10 mouse cellular contexts compared by ENCODE assay signal in the genomic region with DNA sequence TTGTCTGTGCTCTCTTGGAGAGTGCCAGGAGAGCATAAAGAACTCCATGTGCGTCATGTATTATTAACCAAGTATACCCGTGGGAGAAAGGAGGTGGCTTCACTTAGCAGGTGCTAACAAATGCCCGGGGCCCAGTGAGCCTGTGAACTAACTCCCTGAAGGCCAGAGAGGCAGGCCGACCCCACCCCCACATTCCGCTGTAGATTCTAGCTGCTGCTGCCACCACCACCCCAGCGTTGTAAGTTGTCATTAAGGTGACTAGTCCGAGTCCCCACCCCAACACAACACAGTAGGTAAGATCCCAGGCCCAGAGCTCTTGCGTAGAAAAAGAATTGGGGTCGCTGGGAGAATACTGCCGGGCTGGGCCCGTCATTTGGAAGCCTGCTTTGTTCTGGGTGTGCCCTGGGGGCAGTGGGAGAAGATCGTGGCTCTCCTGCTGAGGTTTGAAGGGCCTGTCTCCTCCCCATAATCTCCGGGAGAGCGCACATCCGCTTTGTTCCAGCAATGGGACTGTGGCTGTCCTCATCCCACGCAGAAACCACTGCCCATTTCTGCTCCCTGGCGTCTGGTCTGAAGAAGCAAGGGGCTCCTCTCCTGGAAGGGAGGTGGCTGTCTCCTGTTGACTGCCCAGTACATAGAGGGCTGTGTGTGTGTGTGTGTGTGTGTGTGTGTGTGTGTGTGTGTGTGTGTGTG. TPM values are rescaled to one million over a fixed set of nuclear protein-coding genes. Genes with fewer than 3 reads are reported as not detected.
DNase-seq lines count a peak whose midpoint lies in the region; ATAC-seq and TF ChIP-seq lines count a peak whose summit lies in the region.
"Had no signal": no experiment of that assay in that cellular context is flagged by ENCODE, and none has a peak within 500 bp of the region (broad histone marks: within the 10 kb centered on the region; RNA-seq: fewer than 3 reads in every experiment).

No protein-coding gene starts in this region.

- ATAC-seq in embryonic facial prominence, embryonic 11.5 days (replicated peaks; ENCODE audit: insufficient number of reproducible peaks, low FRiP score, low TSS enrichment, low read depth), result 0 out of 2 replicates have a peak, but pooled peaks have one; percentile 4
- ATAC-seq in intestine, postnatal 0 days, result no peak

- no peak overlapping the region for H3K4me3 ChIP-seq in heart, adult 2 months
- peak overlapping the region; percentile 25; the same call in 1 of the 2 replicates for H3K4me3 ChIP-seq in embryonic facial prominence, embryonic 11.5 days (ENCODE audit: low read depth, low read length)
- peak overlapping the region; percentile 32; the same call in 1 of the 2 replicates for H3K4me3 ChIP-seq in intestine, postnatal 0 days (ENCODE audit: low read depth, low read length)

- intact Hi-C loops in heart, adult 2 months (cut with DNase I), result loop anchor here (5.0 kb wide), 1 partner anchor 48 kb away; no protein-coding TSS in a partner anchor
- intact Hi-C loops in heart, postnatal 14 days (cut with DNase I), result loop anchor here (5.0 kb wide), 1 partner anchor 93 kb away; no protein-coding TSS in a partner anchor

- no peak overlapping the region; the same call in 1 of the 2 replicates for H3K27ac ChIP-seq in heart, adult 2 months
- H3K27ac ChIP-seq in embryonic facial prominence, embryonic 11.5 days (replicated peaks; ENCODE audit: low read depth, low read length), result 0 out of 2 replicates have a peak overlapping the region, but pooled peaks have one; percentile 4
- H3K27ac ChIP-seq in intestine, postnatal 0 days (ENCODE audit: low read depth, low read length), result no peak overlapping the region

- no peaks in the 10 kb centered on the region for H3K36me3 ChIP-seq in heart, adult 2 months (ENCODE audit: control insufficient read depth, insufficient read depth, low read length)
- H3K36me3 ChIP-seq in embryonic facial prominence, embryonic 11.5 days (replicated peaks; ENCODE audit: control insufficient read depth, insufficient read depth, low read depth, low read length), result no peaks in the 10 kb centered on the region
- H3K36me3 ChIP-seq in intestine, postnatal 0 days (ENCODE audit: control insufficient read depth, insufficient read depth), result no peaks in the 10 kb centered on the region

- H3K27me3 ChIP-seq in heart, adult 2 months (ENCODE audit: control insufficient read depth, insufficient read depth, low read length), result peaks cover 13% of the 10 kb centered on the region
- peaks cover 80% of the 10 kb centered on the region for H3K27me3 ChIP-seq in embryonic facial prominence, embryonic 11.5 days (ENCODE audit: control insufficient read depth, insufficient read depth, low read length)
- H3K27me3 ChIP-seq in intestine, postnatal 0 days (replicated peaks; ENCODE audit: control insufficient read depth, insufficient read depth, low read length), result peaks cover 97% of the 10 kb centered on the region

- no peak for TF ChIP-seq POLR2A in heart, adult 2 months (IDR thresholded peaks at IDR 0.05; ENCODE audit: insufficient read depth, low read depth, low read length)

- H3K4me1 ChIP-seq in heart, adult 2 months (ENCODE audit: control insufficient read depth, insufficient read depth, low read length), result no peaks in the 10 kb centered on the region
- H3K4me1 ChIP-seq in embryonic facial prominence, embryonic 11.5 days (ENCODE audit: control insufficient read depth, insufficient read depth, low read length), result peaks cover 15% of the 10 kb centered on the region
- no peaks in the 10 kb centered on the region for H3K4me1 ChIP-seq in intestine, postnatal 0 days (replicated peaks; ENCODE audit: control insufficient read depth, insufficient read depth, low read length)

- H3K9me3 ChIP-seq in embryonic facial prominence, embryonic 11.5 days (replicated peaks; ENCODE audit: control insufficient read depth, low read length), result no peaks in the 10 kb centered on the region
- no peaks in the 10 kb centered on the region for H3K9me3 ChIP-seq in intestine, postnatal 0 days (ENCODE audit: control insufficient read depth)

- no peak for DNase-seq in heart, adult 2 months
- no peak for DNase-seq in heart, postnatal 14 days
- peak; percentile 65 for DNase-seq in 3T3-L1 (ENCODE audit: low read depth, low spot score)
- DNase-seq in embryonic facial prominence, embryonic 11.5 days (ENCODE audit: low spot score), result peak; percentile 24
- DNase-seq in thymus, postnatal 25 days, result no peak
- no peak for DNase-seq in urinary bladder, postnatal 25 days (ENCODE audit: low spot score)
- no peak for DNase-seq in lung, postnatal 25 days (ENCODE audit: low spot score)

- TF ChIP-seq EP300 in heart, adult 2 months (IDR thresholded peaks at IDR 0.05; ENCODE audit: insufficient read depth, low read depth, low read length), result no peak

- H3K79me2 ChIP-seq in heart, adult 2 months (replicated peaks; ENCODE audit: control insufficient read depth, insufficient read depth, low read length), result no peaks in the 10 kb centered on the region

- H3K9ac ChIP-seq in heart, adult 2 months (ENCODE audit: low read depth, low read length), result peak overlapping the region; percentile 44; the same call in 1 of the 2 replicates
- 0 out of 2 replicates have a peak overlapping the region, but pooled peaks have one; percentile 6 for H3K9ac ChIP-seq in embryonic facial prominence, embryonic 11.5 days (replicated peaks; ENCODE audit: low read length)
- no peak overlapping the region for H3K9ac ChIP-seq in intestine, postnatal 0 days (ENCODE audit: low read depth, low read length)

- no peak for TF ChIP-seq CTCF in heart, adult 2 months (IDR thresholded peaks at IDR 0.05)
- TF ChIP-seq CTCF in intestine, postnatal 0 days (IDR thresholded peaks at IDR 0.05; ENCODE audit: low read depth), result no peak

- peak overlapping the region; percentile 47 for H3K4me2 ChIP-seq in embryonic facial prominence, embryonic 11.5 days (ENCODE audit: low read depth, low read length)
- H3K4me2 ChIP-seq in intestine, postnatal 0 days (replicated peaks; ENCODE audit: low read depth), result peak overlapping the region; percentile 64

- 13% methylated on average over 17 of the region's 17 CpGs for WGBS in heart, adult 2 months
- 2% methylated on average over 17 of the region's 17 CpGs for WGBS in embryonic facial prominence, embryonic 11.5 days
- 6% methylated on average over 17 of the region's 17 CpGs for WGBS in intestine, postnatal 0 days

RNA-seq across cellular contexts. Expression of a gene that starts 3.0 kb away (rescaled TPM):
- total RNA-seq in heart, adult 2 months (2021), result under 1 TPM; 0.07 to 0.08 TPM
- polyA plus RNA-seq in heart, adult 2 months (2012; rRNA removed), result 0.08 and 0.09 TPM in 2 replicates
- under 1 TPM; 0.12 to 0.17 TPM for total RNA-seq in heart, postnatal 14 days (2021)
- polyA plus RNA-seq in embryonic facial prominence, embryonic 11.5 days (2014; fragmentation: Nextera tagmentation; extraction: Ambion mirVana), result 4.4 and 4.7 TPM in 2 replicates
- polyA plus RNA-seq in intestine, postnatal 0 days (2015; fragmentation: Nextera tagmentation; extraction: Ambion mirVana), result 2.6 and 2.8 TPM in 2 replicates
- total RNA-seq: neutrophil, adult 5-6 weeks had no signal
- polyA plus RNA-seq: testis, adult 2 months had no signal

RNA-seq across cellular contexts. Expression of a gene that starts 8.7 kb away (rescaled TPM):
- total RNA-seq in heart, adult 2 months (2021), result 1 to 10 TPM; 2.0 to 2.2 TPM
- polyA plus RNA-seq in heart, adult 2 months (2012; rRNA removed), result 0.97 and 2.0 TPM in 2 replicates
- total RNA-seq in heart, postnatal 14 days (2021), result 1 to 10 TPM; 2.4 to 2.6 TPM
- 15.1 and 15.7 TPM in 2 replicates for polyA plus RNA-seq in embryonic facial prominence, embryonic 11.5 days (2014; fragmentation: Nextera tagmentation; extraction: Ambion mirVana)
- 0.48 and 0.60 TPM in 2 replicates for polyA plus RNA-seq in intestine, postnatal 0 days (2015; fragmentation: Nextera tagmentation; extraction: Ambion mirVana)
- total RNA-seq: neutrophil, adult 5-6 weeks had no signal

RNA-seq across cellular contexts. Expression of a gene that starts 16.5 kb away (rescaled TPM):
- 10 to 100 TPM; 12.8 to 13.5 TPM for total RNA-seq in heart, adult 2 months (2021)
- polyA plus RNA-seq in heart, adult 2 months (2012; rRNA removed), result 26.4 and 27.7 TPM in 2 replicates
- 10 to 100 TPM; 13.5 to 17.3 TPM for total RNA-seq in heart, postnatal 14 days (2021)
- 50.0 and 52.5 TPM in 2 replicates for polyA plus RNA-seq in embryonic facial prominence, embryonic 11.5 days (2014; fragmentation: Nextera tagmentation; extraction: Ambion mirVana)
- polyA plus RNA-seq in intestine, postnatal 0 days (2015; fragmentation: Nextera tagmentation; extraction: Ambion mirVana), result 24.9 and 25.1 TPM in 2 replicates

RNA-seq across cellular contexts. Expression of a gene that starts 40.5 kb away (rescaled TPM):
- under 1 TPM; 0.13 to 0.43 TPM for total RNA-seq in heart, adult 2 months (2021)
- polyA plus RNA-seq in heart, adult 2 months (2012; rRNA removed), result 0.44 and 1.2 TPM in 2 replicates
- total RNA-seq in heart, postnatal 14 days (2021), result under 1 TPM; 0.17 to 0.22 TPM
- polyA plus RNA-seq in embryonic facial prominence, embryonic 11.5 days (2014; fragmentation: Nextera tagmentation; extraction: Ambion mirVana), result 19.6 and 24.5 TPM in 2 replicates
- polyA plus RNA-seq in intestine, postnatal 0 days (2015; fragmentation: Nextera tagmentation; extraction: Ambion mirVana), result 49.8 and 50.1 TPM in 2 replicates
- total RNA-seq: neutrophil, adult 5-6 weeks had no signal

Comparison
In these comparisons a context has a peak if more than half of its experiments do, and no peak if none do; other contexts are left out.
1. DNase-seq: peak in 3T3-L1 (single experiment) and embryonic facial prominence, embryonic 11.5 days (single experiment); none in heart, adult 2 months (0 of 2), heart, postnatal 14 days (0 of 2), thymus, postnatal 25 days (single experiment), urinary bladder, postnatal 25 days (single experiment) and lung, postnatal 25 days (single experiment).